Mouse (Mus musculus) gastrocnemius, postnatal 4 days (tissue): Measurements from ENCODE around the gene Lhfpl4. TPM values are rescaled to one million over a fixed set of nuclear protein-coding genes. Genes with fewer than 3 reads are reported as not detected.

Experiments used
- DNase-seq, 2 experiments: peaks; one replicate each; pipeline ENCODE4 v3.0.0; 2021 to 2022; ENCODE audit warnings: low spot score in 2 of 2, mixed read lengths in 2 of 2
- long read RNA-seq, 2 experiments: library from polyadenylated mRNA; stranded (forward); transcript quantifications; one replicate each; pipeline ENCODE4 v2.0.0; 2021
- total RNA-seq, 2 experiments: library from RNA; stranded (reverse); gene quantifications; 2 replicates each; pipeline ENCODE4 v1.2.3; 2021

Lhfpl4 gene
- total RNA-seq = 1 to 10 TPM in 1 of 2 experiments, under 1 TPM in 1; 0.91 to 1.0 TPM
- long read RNA-seq, experiment 1, full-length matches to known transcripts = 1 of 1 reads
- long read RNA-seq, experiment 1, partial matches to known transcripts = 0 of 1 reads
- long read RNA-seq, experiment 1, other reads (novel, unspliced or antisense) = 0 of 1 reads
- long read RNA-seq, experiment 2, partial matches to known transcripts = 0 of 1 reads
- long read RNA-seq, experiment 2, other reads (novel, unspliced or antisense) = 1 of 1 reads

GRCm38 (mm10) chr6:113194841-113195595 is at the start of gene Lhfpl4:
Gene Lhfpl4, minus strand, starts transcription at chr6:113195384.
- DNase-seq = no peak

DNA sequence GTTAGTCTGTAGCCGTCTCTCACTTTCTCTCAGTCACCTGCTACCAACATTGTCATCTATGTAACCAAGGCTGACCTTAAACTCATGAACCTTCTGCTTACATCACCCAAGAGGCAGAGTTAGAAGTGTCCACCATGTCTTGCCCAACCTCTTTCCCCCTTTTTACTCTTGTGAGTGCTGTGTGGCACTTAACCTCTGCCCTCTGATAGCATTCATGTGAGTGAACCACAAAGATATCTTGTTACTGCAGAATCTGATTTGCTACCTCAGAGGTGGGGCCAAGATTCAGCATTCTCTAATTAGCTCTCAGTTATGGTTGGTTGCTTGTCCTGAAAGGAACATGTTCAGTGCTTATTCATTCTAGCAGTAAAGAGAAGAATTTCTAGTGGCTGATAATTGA is 47.6 kb upstream of the Lhfpl4 start:
- DNase-seq = no peak

GRCm38 (mm10) chr6:113238442-113238841 is 43.3 kb upstream of the Lhfpl4 start:
- DNase-seq = no peak

DNA sequence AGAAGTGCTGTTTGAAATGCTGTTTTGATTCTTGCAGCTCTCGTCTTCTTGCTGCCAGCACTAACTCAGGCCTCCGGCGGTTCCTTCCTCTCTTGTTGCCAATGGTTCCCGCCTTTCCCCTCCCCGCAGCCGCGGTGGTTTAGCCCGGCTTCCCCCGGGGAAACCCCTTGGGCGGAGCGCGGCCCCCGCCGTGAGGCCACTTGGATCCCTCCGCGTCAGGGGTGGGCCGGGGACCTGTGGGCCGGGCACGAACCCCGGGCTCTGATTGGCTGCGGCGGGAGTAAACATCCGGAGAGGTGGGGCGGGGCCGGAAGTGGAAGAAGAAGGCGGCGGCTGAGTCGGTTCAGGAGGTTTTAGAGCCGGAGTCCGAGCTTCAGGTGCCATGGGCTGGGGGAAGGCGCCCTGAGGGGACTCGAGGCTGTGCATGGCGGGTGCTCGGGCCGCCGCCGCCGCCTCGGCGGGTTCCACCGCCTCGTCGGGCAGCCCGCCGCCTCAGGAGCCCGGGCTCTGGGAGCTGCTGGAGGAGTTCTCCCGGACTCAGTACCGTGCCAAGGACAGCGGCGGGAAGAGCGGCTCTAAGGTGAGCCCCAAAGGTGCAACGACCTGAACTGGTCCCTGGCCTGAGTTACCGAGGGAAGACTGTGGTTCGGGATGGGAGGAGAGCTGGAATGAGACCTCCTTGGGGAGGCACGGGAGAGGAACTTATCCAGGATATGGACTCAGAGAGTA is 42.5 kb upstream of the Lhfpl4 start, which contains the start of gene Mtmr14:
Gene Mtmr14, plus strand, starts transcription at position 302 of the 729 bp plus-strand sequence.
- peak; percentile 99 for DNase-seq

DNA sequence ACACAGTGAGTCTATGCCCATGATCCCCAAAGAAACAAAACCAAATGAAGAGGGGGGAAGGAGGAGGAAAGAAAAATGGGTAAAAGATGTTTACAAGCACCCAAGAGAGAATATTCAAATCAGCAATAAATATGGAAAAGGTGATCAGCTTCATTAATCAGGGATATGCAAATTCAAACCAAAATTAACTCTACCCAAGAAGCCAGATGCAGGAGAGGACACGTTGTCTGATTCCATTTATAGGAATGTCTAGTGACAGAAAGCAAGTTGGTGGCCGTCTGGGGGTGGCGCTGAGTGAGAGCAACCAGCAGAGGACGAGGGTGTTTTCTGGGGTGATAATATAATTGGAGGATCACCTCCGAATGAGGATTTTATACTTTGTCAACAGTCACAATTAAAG is 40.0 kb upstream of the Lhfpl4 start:
- no peak for DNase-seq

DNA sequence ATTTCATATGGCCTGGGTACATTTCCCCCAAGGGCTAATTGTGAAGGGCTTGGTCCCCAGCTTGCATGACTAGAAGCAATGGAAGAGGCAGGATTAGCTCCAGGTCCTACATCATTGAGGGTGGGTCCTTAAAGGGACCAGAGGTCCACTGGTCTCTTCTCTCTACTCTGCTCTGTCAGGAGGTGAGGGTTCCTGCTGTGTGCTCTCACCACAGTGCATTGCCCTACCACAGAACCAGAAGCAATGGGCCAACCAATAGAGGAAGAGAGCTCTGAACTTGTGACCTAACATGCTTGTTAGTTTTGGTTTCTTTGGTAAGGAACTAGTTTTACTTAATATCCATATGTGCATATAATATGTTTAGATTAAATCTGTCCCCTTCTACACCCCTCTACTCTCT is 31.5 kb upstream of the Lhfpl4 start:
- no peak for DNase-seq

- no peak for DNase-seq
Observed at GRCm38 (mm10) chr6:113225798-113226197, 30.6 kb upstream of the Lhfpl4 start.

DNA sequence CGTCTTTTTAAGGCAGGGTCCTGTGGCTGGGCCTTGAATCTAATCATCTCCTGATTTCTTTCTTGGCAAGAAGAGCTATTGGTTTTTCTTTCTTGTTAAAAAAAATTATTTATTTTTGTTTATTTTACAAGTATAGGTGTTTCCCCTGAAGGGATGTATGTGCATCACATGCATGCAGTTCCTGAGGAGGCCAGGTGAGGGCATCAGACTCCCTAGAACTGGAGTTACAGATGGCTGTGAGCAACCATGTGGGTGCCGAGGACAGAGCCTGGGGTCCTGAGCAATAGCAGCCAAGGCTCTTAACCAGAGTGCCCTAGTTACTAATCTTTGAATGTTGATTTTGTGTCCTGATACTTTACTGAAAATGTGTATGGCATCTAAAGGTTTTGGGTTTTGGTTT is 21.1 kb upstream of the Lhfpl4 start:
- DNase-seq = no peak

GRCm38 (mm10) chr6:113195596-113195992 is 410 bp upstream of the Lhfpl4 start:
- no peak for DNase-seq

DNA sequence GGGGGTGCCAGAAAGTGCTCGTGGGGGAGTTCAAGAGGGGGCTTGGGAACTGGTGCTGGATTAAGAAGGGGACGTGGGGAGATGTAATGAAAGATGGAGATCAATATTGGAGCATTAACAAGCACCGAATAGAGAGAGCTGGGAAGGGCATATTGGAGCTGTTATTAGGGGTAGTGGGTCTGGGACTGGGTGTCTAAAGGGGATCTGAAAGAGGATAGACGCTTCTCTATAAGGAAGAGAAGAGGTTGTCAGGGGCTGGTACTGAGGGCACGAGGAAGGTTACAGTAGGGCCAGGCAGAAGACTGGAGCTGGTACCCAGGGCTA is 705 bp downstream of the Lhfpl4 start:
- DNase-seq = no peak

DNA sequence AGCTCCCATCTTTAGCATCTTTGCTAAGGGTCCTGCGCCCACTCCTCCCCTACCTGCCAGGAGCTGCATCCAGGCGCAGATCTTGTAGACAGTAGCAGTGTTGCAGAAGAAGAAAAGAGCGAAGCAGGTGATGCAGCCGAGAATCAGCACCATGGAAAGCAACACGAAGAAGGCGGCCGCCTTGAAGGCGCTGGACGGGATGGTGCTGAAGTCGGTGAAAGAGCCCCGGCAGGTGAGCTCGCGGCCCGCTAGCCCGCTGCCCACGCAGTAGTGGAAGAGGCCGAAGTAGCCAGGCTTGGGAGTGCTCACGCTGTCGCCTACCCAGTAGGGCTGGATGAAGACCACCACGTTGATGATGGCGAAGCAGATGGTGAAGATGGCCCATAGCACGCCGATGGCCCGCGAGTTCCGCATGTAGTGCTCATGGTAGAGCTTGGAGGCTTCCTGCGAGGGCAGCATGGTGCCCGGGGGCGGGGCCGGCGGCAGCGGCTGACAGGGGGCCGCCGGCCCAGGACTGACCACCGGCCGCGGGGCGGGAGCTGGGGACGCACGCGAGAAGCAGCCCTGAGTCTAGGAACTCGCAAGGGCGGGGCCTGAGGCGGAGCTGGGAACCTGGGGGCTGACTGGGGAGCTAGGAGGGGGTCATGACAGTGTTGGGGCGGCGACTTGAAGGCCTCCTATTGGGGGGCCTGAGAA is 1.3 kb downstream of the Lhfpl4 start:
- DNase-seq = peak in 1 of 2 experiments; percentile 36

GRCm38 (mm10) chr6:113184866-113185525 is 10.2 kb downstream of the Lhfpl4 start:
- DNase-seq = no peak

DNA sequence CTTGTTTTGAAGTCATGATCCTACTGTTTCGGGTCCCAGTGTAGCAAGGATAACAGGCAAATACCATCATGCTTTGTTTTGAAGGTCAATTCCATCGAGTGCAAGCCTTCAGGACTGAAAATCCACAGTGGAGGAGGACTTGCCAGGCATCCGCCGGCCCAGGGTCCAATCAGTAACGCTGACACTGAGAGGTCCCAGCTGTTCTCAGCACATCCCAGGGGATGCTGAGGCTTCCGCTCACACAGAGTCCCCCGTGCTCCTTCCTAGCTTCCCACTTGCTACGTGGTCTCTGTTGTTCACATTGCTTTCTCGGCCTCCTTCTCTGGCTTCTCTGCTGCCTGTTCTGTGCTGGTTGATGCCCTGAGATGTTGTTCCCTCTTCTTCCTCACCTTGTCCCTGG is 11.0 kb downstream of the Lhfpl4 start:
- no peak for DNase-seq

- no peak for DNase-seq
Observed at GRCm38 (mm10) chr6:113179195-113179733, 15.9 kb downstream of the Lhfpl4 start.

DNA sequence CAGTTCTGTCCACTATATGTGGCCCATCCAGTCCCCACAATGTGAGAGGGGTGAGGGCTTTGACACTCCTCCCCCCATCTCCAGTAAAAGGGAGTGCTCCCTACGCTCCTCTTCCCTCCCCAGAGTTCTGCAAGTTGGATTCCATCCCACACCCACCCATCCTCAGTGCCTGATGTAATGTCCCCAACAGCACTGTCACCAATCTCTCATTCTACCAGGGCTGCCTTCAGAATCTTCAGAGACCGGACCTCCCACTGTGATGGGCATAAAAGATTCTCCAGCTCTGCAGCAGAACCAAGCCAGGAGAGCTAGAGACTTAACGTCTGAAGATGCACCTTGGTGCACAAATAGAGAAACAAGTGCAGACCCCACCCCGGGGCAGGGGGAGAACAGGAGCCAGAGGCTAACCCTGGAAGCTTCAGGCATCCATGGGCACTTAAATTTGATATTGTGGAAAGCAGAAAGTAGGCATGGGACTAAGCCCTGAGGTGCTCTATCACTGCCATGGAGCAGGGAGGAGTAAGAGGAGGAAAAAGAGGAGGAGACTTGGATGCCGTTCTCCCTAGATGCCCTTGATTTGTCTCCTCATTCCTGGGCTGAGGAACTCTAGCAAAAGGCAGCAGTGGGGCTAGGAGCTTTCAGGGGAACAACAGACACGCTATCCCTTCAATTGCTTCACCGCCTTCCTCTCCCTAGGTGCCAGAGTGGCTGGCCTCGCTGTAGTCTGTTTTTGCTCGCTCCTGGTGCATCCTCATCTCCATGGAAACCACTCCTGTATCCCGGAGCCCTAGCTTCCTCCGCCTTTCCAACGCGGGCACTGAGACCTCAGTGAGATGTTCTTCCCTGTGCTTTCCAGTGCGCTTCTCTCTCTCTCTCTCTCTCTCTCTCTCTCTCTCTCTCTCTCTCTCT is 16.6 kb downstream of the Lhfpl4 start:
- DNase-seq = no peak

DNA sequence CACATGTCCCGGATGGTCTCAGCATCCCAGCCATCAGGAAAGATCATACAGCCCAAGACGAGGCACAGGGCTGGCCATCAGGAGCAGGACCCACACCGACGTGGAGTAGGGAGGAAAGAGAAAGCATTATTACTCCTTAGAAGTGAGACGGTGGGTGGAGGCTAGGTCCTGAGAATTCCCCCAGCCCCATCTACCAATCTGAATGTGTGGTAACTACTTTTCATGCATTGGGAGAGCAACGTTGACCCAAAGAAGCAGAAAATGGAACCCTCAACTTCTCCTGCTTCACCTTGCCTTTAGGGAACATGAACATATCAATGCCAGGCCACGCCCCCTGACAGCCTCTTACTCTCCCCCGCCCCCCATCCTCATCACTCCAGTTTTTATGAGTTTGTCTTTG is 18.6 kb downstream of the Lhfpl4 start:
- DNase-seq = no peak

DNA sequence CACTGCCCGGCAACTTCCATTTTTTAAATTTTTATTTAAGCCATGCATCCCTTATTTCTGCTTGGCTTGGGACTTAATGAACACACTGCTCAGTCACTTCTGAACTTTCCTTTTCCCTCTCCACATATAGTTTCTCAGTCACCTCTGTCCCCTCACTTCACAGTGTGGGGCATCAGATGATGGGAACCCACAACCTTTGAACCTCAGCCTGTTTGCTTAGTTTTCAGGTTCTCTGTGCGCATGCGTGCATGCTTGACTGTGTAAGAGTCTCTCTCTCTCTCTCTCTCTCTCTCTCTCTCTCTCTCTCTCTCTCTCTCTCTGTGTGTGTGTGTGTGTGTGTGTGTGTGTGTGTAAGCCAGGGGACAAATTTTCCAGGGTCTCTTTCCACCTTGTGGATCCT is 19.7 kb downstream of the Lhfpl4 start:
- no peak for DNase-seq

DNA sequence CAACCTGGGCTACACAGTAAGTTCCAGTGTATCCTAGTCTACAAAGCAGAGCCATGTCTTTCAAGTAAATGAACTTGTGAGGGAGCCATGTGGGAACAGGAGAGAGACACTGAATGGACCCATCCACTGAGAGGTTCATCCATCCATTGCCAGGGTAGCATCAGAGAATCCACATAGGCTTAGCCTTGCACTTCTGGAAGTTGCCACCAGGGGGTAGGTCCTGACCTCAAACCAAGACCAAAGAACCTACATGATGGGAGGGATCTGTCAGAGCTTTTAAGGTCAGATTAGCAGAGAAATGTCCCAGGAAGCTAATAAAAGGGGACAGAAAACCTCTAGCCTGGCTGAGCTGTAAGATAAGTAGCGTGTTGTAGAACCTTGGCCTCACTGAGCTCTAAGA is 22.6 kb downstream of the Lhfpl4 start:
- peak in 1 of 2 experiments; percentile 51 for DNase-seq

DNA sequence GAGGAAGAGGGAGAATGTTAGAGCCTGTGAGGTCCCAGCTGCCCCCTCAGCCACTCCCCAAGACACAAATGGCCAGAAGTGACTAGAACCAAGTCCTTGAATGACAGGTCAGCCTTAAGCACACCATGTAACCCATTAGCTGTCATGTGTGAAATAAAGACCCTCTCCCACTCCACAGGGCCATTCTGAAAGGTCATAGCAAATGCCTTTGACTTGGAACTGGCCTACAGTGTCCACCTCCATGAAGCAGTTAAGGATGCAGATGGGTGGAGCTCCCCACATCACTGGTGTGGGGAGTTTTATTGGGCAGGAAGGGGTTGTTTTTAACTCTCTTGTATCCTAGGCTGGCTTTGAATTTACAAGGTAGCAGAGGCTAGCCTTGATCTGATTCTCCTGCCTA is 23.2 kb downstream of the Lhfpl4 start:
- DNase-seq = no peak

DNA sequence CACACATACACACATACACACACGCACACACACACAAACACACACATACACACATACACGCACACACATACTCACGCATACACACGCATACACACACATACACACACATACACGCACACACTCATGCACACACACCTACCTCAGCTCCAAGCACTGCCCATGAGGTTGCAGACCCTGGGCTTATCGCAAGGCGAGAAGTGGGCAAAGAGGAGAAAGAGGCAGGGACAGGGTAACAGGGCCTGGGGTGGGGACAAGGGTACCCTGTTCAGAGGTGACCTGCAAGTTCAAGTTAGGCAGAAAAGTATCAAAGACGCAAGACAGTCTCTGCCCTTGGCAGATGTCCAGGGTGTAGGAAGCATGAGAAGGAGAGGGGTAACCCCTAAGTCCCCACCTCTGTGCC is 24.5 kb downstream of the Lhfpl4 start:
- DNase-seq = no peak
